Mouse (Mus musculus) 3134 (cell line): ENCODE measurements around the gene Stpg4.

Source experiments
- DNase-seq: peaks from one replicate; pipeline ENCODE4 v3.0.0-alpha.2; 2011; ENCODE audit warnings: low spot score; ENCODE audit not compliant: insufficient read length; ENCODE audit errors: extremely low read depth

Gene Stpg4

DNA sequence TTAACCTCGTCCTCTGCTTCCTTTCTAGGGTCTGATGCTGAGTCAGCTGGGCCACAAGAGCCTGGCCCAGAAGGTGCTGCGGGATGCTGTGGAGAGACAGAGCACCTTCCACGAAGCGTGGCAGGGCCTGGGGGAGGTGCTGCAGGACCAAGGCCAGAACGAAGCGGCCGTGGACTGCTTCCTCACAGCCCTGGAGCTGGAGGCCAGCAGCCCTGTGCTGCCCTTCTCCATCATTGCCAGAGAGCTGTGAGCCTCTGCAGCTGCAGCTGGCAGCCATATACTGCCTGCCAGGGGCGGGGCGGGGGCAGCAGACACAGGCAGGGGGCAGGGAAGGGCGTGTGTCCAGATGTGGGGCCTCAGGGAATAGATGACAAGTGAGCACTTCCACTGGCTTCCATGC, 47.7 kb downstream of the Stpg4 start:
- no peak for DNase-seq

DNA sequence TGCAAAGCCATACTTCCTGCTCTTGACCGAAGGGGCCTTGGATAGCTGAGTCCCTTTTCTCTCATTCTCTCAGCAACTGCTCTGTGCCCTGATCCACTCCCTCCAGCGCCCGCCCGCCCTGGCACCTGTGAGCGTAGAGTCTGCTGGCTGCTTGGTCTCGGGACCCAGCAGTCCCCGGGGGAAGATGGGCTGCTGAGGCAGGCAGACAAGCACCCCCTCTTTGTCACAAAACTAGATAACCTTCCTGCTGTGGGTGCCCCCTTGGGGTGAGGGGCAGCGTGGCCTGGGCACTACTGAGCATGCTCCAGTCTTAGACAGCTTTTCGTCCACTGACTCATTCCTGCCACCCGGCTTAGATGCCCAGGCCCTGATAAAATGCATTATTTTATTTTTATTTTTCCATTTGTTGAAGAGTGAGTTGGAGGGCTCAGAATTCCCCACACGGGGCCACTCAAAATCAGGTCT, 48.3 kb downstream of the Stpg4 start:
- no peak for DNase-seq

DNA sequence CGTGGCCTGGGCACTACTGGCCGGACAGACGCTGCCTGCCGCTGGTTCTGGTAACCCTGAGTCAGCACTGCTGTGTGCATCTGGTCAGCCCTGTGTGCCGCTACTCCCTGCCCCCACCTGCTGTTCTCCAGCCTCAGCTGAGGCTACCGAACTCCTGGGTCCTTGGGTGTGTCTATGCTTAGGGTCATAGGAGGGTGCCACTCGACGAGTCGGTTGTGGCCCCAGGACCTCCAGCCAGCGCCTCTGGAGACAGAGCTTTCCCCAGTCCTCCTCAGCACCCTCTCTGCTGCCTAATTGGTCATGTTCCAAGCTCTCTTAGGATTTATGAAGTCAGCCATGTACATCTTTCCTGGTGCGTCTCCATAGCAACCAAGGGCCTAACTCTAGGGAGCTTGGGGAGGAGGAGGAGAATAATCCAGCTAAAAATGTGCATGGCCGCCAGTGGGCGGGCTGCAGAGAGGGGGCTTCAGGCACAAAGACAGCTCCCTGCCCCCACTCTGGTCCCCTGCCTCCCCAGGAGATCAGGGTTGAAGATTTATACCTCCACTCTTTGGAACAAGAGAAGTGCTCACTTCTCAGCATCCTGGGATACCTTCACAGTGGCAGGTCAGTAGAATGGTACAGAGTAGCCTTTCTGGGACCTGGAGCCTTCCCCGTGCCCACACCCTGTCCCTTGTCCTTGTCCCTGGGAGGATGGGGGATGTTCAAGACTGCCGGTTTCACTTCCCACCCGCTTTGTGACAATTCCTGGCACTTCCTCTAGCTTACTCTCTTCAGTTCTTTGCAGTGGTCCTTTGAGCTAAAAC, 49.0 kb downstream of the Stpg4 start:
- no peak for DNase-seq

DNA sequence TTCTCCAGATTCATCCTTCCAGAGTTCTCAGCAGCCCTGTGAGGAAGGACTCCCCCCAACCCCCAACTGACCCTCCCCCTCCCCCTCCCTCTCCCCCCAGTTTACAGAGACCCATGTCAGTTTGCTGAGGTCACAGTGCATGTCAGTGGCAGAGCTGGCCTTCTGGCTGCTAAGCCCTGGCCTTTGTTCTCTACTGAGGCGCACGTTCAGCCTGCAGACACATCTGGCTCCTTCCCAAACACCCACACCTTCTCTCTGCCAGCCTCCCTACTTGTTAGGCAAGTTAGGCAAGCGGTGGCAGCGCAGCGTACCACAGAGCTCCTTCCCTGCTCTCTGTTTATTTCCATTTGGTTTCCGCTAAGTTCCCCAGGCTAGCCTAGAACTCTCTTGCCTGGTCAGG, 50.0 kb downstream of the Stpg4 start:
- no peak for DNase-seq

DNA sequence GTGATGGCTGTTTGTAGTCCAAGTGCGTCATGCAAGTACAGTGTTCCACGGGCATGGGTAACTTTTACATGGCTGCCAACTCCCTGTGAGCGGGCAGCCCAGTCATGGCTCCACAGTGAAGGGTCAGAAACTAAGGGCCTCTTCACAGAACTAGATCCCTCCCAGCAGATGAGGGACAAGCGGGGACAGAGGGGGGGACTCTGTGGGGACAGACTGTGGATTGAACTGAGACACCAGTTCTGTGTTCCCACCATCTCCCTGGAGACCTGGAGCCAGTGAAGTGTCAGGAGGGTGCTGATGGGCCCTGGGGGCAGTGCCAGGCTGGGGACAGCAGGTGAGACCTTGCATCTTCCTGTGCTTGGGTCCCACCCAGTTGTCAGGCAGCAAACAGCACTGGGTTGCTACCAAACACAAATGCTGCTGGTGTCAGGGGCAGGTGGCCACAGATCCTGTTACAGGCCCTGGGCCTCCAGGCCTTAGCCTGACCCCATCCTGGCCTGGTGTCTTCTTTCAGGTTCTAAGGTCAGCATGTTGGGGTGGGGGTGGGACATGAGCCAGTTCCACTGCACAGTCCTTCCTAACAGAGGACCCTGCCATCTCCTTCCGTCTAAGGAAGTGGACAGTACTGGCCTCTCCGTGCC, 50.6 kb downstream of the Stpg4 start:
- DNase-seq: no peak

DNA sequence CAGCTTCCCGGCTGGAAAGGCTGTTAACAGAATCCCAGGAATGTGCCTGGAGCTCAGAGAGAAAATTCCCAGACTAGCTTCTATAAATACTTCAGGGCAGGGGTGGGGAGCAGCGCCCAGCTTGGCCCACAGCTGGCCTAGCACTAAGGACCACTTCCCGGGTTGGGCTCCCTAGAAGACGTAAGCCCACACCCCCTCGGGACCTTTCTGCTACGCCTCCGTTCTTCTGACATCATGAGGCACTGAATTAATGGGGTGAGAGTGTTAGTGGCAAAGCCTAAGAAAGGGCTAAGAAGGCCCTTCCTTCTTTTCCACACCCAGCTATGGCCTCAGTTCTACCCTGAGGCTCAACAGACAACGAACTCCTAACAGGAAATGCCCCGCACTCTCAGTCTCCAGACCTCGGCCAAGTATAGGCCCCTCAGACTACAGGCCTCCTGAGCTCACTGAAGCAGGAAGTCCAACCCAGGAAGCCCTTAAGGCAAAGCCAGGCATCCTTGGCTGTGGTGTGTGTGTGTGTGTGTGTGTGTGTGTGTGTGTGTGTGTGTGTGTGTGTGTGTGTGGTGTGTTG, 51.5 kb downstream of the Stpg4 start:
- no peak for DNase-seq

DNA sequence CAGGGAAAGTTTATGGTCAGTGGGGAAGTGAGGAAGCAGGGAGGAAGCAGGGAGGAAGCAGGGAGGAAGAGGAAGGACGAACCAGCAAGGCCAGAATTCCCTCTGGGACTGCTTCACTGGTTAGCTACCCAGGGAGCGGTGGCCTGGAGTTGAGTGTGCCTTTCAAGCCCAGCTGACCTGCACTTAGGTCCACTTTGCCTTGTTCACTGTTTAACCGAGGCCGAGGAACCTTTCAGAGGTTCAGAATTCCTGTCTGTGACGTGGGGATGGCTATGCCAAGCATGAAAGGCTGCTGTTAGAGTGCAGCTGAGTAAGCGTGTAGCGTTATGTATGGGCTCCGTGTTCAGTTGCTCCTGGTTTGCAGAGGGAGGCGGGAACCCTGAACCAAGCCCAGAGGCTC, 54.2 kb downstream of the Stpg4 start:
- DNase-seq: no peak

DNA sequence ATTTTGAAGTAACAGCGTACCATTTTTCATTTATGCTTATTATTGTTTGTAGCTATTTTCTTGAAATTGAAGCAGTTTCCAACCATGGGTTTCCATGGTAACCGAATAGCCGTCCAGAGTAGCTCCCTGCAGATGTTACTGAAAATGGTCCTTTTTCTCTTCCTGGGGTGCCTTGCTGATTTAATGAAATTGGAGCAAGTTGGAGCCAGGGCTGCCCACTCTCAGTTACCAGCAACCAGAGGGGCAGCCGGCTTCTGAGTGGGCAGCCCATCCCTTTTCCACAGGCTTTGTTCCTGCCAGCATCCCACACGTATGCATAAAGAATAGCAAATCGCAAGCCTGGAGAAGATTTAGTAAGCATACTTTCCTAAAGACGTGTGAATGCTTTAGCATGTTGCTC, 55.4 kb downstream of the Stpg4 start:
- no peak for DNase-seq

DNA sequence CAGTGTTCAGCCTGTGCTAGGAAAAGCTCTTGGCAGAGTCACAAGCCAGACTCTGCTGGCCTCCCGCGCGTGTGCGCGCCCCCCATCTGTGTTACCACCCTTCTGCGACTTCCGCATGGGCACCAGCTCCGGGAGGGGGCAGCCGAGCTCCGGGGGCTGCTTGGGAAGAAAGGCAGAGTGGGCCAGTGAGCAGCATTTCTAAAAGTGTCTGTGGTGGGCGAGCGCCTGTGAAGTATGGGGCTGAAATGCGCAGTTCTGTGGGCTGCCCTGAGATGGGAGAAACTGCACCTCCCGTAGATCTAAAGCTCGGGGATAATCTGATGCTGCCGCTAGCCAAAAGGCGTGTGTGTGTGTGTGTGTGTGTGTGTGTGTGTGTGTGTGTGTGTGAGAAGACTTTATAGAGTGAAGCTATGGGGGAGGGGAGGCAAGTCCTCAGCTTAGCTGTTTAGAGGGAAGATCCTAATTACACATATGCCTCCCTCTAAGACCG, 58.2 kb downstream of the Stpg4 start:
- DNase-seq: no peak

DNA sequence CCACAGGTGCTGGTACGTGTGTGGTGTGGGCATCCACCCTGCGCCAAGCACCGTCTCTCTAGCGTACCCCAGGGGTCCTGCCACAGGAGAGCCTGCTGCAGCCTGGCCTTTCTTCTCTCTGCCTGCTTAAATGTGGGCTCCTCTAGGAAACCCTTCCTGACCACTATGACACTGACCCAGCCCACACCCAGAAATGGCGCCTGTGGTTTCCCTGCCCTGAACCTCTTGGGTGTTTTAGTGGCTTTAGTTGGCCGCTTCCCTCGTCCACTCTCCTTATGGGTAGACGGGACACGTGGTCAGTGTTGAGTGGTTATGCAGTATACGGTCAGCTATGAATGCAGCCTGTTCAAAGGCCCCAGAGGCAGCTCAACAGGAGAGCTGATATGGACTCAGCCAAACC, 59.1 kb downstream of the Stpg4 start:
- DNase-seq: peak; percentile 79

DNA sequence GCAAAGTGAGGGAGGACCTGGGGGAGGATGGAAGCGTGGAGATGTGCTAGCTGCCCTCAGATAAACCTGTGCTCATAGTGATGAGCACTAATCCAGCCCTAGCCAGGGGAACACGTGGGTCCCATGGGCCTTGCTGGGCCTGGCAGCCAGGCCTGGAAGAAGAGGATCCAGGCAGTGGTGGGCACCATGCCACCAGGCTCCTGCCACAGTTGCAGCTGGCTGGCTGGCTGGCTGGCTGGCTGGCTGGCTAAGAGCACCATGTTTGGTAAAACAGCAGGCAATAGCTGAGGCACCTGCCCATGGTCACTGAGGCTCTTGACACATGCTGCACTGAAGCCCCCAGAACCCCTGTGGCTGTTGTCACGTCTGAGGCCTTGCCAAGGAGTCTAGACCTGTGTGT, 59.9 kb downstream of the Stpg4 start:
- peak; percentile 83 for DNase-seq

DNA sequence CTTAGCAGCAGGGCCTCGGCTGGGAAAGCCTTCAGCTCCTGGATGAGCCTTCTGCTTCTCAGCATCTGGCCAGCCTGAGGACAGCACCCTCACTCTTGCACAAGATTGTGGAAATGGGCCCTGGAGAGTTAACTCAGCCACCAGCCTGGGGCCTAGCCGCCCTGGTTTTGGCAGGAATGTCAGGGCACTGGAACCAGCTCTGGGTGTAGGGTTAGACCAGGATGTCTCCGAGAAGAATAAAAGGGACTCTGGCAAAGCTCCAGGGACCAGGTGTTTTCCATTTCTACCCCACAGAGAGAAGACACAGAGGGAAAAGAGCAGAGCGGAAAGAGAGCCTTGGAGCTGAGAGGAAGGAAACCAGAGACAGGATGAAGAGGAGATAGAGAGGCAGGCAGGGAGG, 60.3 kb downstream of the Stpg4 start:
- DNase-seq: no peak

DNA sequence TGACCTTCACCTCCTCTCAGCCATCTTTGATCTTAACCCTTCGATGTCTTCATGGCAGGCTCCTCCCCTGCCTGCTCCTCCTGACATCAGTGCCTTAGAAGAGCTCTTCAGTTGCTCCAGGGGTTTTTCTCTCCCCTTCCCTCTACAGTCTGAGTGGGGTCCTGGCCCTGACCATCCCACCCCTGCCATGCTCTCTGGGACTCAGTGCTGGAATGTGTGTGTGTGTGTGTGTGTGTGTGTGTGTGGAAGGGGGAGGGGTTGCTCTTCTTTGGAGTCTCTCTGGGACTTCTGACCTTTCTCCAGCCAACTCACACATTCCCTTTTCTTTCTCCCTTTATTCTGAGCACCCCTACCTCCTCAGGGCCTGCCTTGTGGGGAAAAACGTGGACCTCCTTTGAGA, 61.0 kb downstream of the Stpg4 start:
- no peak for DNase-seq

DNA sequence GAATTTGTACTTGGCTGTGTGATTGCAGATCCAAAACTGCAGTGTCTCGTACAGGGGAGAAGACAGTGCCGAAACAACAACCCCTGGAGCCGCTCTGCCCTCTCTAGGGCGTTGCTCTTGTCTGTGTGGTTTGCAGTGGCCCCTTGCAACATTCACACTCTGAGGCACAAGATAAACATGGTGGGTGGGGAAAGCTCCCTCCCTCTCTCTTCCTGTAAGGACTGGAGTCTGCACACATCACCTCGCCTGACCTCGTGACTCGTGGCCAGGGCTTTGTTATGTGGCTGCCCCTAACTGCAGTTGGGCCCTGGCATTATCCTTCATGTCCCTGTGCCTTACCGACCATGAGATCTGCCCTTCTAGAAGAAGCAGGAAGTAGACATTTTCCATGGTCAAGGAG, 62.3 kb downstream of the Stpg4 start:
- DNase-seq: no peak

DNA sequence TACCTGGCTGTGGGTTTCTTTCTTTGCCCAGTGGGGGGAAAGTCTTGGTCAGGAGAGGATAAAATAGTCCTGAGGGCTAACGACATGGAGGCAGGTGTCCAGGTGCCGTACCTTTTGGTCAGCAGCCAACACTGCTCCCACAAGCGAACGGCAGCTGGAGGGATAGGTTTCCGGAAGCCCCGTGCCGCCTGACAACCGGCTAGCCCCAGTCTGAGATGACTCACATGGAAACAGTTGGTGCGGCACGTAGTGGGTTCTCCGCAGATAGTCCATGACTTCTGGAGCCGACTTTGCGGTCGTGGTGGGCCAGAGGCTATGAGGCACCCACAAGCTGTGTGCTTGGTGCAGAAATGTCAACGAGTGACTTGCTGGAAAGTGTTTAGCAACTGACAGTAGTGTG, 63.4 kb downstream of the Stpg4 start:
- DNase-seq: no peak

DNA sequence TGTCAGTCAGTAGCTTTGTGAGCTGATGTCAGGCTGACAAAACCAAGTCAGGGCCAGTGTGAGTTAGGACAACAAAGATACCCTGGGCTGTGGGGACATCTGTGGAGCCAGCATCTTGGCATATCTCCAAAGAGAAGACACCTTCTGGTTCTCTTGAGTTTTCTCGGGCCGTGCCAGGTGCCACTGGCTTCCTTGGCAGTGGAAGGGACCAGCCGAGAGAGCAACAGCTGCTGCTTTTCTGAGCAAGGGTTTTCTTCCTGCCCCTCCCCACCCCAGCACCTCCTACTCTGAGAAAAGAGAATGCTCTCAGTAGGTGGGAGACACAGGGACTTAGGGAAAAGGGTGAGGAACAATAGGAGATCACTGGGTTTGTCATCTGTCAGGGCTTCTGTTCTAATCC, 66.4 kb downstream of the Stpg4 start:
- no peak for DNase-seq

DNA sequence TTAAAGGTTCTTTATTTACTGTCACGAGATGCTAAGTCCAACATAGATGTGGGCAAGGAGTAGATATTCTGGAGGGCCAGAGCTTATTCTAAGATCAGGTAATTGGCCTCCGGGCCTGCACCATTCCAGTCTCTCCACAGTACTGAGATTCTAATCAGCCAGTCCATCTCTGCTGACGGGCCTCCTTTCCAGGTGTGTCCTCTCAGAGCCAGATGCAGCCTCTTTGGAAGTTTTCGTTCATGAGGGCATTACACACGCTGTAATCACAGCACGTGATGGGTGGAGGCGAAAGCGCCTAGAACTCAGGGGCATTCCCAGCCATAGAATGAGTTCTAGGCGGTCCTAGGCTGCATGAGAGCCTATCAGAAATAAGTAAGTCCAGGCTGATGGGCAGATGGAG, 70.0 kb downstream of the Stpg4 start:
- DNase-seq: no peak

DNA sequence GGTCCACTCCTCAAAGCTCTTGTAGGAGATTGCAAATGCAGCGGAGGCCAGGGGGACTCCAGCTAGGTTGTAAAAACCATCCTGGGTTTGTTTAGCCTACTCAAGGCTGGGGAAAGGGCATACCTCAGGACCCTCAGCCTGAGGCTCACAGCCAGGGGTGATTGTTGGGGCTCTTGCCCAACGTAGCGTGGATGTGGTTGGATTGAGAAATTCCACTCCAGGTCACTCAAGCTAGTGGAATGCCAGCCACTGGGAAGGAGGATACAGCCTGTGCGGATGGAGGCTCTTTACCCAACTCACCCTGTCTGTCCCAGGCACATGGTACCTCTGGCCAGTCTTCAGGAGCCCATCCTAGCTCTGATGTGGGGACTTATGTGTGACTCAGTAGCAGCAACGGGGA, 71.3 kb downstream of the Stpg4 start:
- DNase-seq: no peak

DNA sequence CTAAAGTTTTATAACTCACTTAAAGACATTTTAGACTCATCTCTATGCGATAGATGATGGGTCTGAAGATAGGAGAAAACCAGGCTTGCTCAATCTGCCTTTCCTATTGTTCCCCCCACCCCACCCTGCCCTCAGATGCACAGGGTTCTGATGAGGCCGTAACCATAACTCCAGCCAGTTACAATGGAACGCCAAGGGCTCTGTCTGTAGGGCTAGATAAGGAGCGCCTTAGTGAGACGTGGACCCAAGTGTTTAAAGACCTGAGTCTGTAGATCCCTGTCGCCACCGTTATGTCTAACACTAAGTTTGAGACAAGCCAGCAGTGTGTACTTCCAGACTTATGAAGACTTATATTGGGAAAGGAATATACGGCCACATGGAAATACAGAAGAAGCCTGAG, 72.1 kb downstream of the Stpg4 start:
- no peak for DNase-seq

DNA sequence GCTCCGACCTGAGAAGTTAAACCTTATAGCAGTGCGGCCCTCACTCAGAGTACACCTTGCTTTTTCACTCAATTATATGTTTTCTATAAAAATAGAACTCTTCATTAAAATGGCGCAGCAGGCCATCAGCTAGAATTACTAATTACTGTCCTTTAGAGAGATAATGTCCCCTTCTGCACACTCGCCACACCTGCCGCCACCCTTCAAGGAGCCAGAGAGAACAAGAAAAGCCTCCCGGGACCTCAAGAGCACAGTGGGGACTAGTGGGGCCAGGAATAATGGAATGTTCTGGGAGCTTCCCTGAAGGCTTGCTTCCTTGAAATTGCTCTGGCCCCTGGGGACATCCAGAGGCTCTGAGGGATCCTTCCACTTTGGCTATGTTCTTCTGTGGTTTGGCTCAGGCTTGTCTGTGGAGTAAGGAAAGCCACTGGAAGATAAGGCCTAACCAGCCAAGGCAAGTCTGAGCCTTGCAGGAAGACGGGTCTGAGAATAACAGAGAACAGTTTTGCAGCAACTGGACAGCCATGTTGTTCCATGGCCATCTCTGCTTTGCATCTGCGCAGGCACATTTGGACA, 73.7 kb downstream of the Stpg4 start:
- peak; percentile 51 for DNase-seq

DNA sequence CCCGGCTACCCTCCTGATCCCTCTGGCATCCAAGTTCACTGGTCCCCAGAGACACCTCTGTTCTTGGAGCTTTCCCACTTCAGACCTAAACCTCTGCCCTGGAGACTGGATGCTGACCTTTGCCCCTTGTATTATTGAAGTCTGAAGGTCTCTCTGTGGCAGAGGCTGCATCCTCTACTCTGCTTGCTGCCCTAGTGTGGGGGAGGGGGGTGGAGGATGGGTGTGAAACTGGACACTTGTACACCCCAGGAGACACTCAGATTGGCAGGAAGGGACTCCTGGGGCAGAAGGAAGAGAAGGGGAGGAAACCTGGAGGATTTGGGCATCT, 74.7 kb downstream of the Stpg4 start:
- DNase-seq: no peak
